Mouse (Mus musculus) ES-E14 (cell line): Measurements from ENCODE around the gene Vps13d.

Experiments used
- CHD2 ChIP-seq: IDR thresholded peaks from 2 replicates; pipeline ENCODE4 v1.6.1; 2014; ENCODE audit warnings: mild to moderate bottlenecking, low read depth, low read length, inconsistent platforms
- ZC3H11A ChIP-seq: IDR thresholded peaks from 2 replicates; pipeline ENCODE4 v1.6.1; 2012; ENCODE audit warnings: low read depth, mild to moderate bottlenecking, inconsistent platforms, low read length, borderline replicate concordance

DNA sequence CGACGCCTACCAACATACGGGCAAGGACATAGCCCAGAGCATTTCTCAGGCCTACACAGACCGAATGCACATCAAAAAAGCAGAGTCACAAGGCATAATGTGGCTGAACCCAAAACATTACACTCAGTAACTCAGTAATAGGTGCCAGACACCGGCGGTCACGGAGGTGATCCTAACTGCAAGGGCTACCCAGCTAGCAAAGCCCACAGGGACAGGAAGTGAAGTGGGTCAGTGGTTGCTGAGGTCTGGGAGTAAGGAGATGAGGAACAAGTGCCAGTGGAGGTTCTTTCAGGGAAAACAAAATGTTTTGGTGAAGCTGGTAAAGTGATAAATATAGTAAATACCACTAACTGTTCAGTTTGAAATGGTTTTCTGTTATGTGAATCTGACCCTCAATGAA is 121.1 kb downstream of the Vps13d start:
- TF ChIP-seq CHD2 (no peak), ZC3H11A (no peak)
